Mouse (Mus musculus) left cerebral cortex, adult 2 months (tissue): ENCODE data around the gene Plekha6. TPM values are rescaled to one million over a fixed set of nuclear protein-coding genes. Genes with fewer than 3 reads are reported as not detected.

ENCODE experiments used
- DNase-seq, 2 experiments: peaks; one replicate each; pipeline ENCODE4 v3.0.0; 2021 to 2022; ENCODE audit warnings: low spot score in 2 of 2, mixed read lengths in 1 of 2; ENCODE audit errors: extremely low spot score in 1 of 2
- H3K27ac ChIP-seq: fragments of 200-600 bp; 2 replicates; pipeline ENCODE4 v1.8.1; 2022
- H3K4me3 ChIP-seq: fragments of 200-600 bp; 2 replicates; pipeline ENCODE4 v1.8.1; 2022
- CTCF ChIP-seq: fragments of 200-600 bp; IDR thresholded peaks from 2 replicates; pipeline ENCODE4 v1.8.1; 2022; ENCODE audit warnings: antibody characterized with exemption, mild to moderate bottlenecking, moderate library complexity
- intact Hi-C: fragments of 180-260 bp; cut with DNase I; formaldehyde crosslinking; loops from one replicate; pipeline ENCODE4 v1.15.1; 2025
- total RNA-seq, 2 experiments: library from RNA; stranded (reverse); gene quantifications; 2 replicates each; pipeline ENCODE4 v1.2.3; 2021

The Plekha6 gene
- total RNA-seq, 2 experiments from 2014 or later = 94.2 to 96.3 TPM

DNA sequence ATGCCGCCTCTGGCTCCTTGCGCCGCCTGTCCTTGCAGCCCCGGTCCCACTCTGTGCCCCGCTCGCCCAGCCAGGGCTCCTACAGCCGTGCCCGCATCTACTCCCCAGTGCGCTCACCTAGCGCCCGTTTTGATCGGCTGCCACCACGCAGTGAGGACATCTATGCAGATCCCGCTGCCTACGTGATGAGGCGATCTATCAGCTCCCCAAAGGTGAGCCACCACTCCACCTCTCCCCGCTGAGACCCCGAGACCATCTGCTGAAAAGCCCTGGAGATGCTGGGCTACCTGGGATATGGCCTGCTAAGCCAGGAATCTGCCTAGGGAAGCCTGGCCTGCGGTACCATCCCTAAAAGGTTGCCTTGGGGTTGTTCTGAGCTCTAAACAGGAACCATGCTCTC is 110.2 kb downstream of the Plekha6 start:
- no peak for DNase-seq
- Histone ChIP-seq H3K27ac (no peak overlapping the region), H3K4me3 (no peak overlapping the region)
- no peak for TF ChIP-seq CTCF
- intact Hi-C loops = no loop called here

DNA sequence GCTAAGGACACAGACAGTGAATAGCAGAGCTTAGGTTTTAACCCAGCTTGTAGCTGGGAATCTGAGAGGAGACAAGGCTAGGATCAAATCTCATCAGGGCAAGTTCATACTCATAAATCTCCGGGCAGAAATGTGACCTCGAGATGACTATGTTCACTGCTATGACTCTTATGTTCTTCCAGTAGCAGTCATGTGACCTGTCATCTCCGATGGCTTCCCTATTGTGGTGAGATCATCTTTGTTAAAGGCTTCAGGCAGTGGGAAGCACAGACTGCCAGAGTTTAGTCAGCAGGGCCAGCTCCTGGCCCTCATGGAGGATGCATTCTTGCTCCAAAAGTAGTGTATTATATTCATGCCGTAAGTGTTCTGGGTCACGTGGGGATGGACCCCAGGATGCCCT is 113.0 kb downstream of the Plekha6 start:
- no peak overlapping the region for H3K27ac ChIP-seq
- intact Hi-C loops = no loop called here
- TF ChIP-seq CTCF = no peak
- no peak for DNase-seq
- no peak overlapping the region for H3K4me3 ChIP-seq

- Histone ChIP-seq H3K4me3 (no peak overlapping the region), H3K27ac (no peak overlapping the region)
- TF ChIP-seq CTCF = no peak
- intact Hi-C loops = no loop called here
- DNase-seq = no peak
Observed at GRCm38 (mm10) chr1:133278539-133278938, 114.5 kb downstream of the Plekha6 start.

DNA sequence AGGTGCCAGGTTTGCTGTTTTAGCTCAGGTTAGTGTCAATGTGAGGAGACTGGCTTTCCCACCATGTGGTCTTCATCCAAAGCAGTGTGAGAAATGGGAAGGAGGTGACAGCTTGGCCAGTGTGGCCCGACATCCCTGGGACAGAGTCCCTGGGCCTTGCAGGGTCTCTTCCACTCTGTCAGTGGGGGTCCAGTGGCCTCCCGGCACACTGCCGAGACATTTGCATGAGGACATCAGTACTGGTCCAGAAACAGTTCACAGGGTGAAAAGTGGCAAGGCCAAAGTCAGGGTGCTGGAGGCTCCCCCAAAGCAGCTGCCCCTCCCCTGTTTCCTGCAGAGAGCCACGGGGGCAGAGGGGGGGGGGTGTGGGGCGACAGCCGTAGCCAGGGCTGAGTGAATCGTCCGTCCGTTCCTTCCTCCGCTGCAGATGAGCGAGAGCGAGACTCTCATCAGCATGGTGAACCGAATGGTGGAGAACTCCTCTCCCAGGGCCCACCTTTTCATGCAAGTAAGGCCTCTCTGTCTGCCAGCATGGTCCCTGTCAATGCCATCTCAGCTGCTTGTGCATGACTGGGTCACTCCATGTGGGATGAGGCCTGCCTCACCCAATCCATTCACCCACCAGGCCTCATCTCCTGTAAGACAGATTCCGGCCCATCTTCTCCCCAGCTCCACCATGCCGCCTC is 115.1 kb downstream of the Plekha6 start:
- DNase-seq = no peak
- H3K4me3 ChIP-seq = no peak overlapping the region
- TF ChIP-seq CTCF = no peak
- intact Hi-C loops = no loop called here
- H3K27ac ChIP-seq = no peak overlapping the region

GRCm38 (mm10) chr1:133279632-133280093 is 115.7 kb downstream of the Plekha6 start:
- intact Hi-C loops = no loop called here
- Histone ChIP-seq H3K27ac (no peak overlapping the region), H3K4me3 (no peak overlapping the region)
- DNase-seq = peak in 1 of 2 experiments; percentile 53
- TF ChIP-seq CTCF = no peak

- no peak for DNase-seq
- no peak for TF ChIP-seq CTCF
- intact Hi-C loops = no loop called here
- Histone ChIP-seq H3K4me3 (no peak overlapping the region), H3K27ac (no peak overlapping the region)
Observed at GRCm38 (mm10) chr1:133280537-133280936, 116.5 kb downstream of the Plekha6 start.

DNA sequence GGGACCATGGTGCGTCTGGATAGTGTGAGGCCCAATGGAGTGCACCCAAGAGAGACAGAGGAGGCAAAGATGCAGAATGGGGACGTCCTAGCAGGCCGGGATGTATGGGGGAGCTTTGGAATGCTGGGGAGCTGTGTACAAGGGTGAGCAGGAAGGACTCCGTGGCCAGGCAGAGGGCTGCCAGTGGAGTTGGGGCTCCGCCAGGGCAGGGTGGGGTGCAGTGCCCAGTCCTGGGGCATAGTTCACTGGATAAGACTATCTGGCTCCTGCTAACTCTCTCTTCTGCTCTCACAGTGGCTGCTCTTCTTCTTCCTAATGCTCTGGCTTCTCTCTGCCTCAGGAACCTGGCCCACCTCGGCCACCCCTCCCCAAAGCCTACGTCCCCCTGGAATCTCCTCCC is 121.9 kb downstream of the Plekha6 start:
- no peak for DNase-seq
- H3K4me3 ChIP-seq = no peak overlapping the region
- intact Hi-C loops = loop anchor here (5.0 kb wide), 1 partner anchor 104 kb away; no protein-coding TSS in a partner anchor
- peak overlapping the region; percentile 36; the same call in 1 of the 2 replicates for H3K27ac ChIP-seq
- TF ChIP-seq CTCF = no peak

- Histone ChIP-seq H3K4me3 (no peak overlapping the region), H3K27ac (peak overlapping the region; percentile 36)
- peak in 1 of 2 experiments; percentile 55 for DNase-seq
- TF ChIP-seq CTCF = no peak
- intact Hi-C loops = loop anchor here (5.0 kb wide), 1 partner anchor 105 kb away; no protein-coding TSS in a partner anchor
Observed at GRCm38 (mm10) chr1:133287051-133287450, 123.0 kb downstream of the Plekha6 start.

DNA sequence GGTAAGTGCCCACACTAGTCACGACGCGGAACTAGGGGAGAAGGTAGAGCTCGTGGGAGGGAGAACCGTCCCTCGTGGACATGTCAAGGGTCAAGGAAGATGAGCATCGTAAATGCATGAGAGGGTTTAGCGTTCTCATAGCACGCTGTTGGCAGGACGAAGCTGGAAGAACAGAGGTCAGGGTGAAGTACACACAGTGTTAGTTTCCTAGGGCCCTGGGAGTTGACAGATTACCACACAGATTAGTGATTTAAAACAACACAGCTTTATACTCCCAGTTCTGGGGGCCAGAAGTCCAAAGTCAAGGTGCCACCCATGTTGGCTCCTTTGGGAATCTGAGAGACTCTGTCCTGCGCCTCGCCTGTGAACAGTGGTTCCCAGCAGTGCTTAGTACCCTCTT is 123.9 kb downstream of the Plekha6 start:
- H3K27ac ChIP-seq = no peak overlapping the region
- intact Hi-C loops = loop anchor here (5.0 kb wide), 1 partner anchor 106 kb away; no protein-coding TSS in a partner anchor
- no peak for DNase-seq
- no peak overlapping the region for H3K4me3 ChIP-seq
- TF ChIP-seq CTCF = no peak

- H3K4me3 ChIP-seq = no peak overlapping the region
- intact Hi-C loops = no loop called here
- no peak overlapping the region for H3K27ac ChIP-seq
- no peak for TF ChIP-seq CTCF
- no peak for DNase-seq
Observed at GRCm38 (mm10) chr1:133291888-133292287, 127.9 kb downstream of the Plekha6 start.

DNA sequence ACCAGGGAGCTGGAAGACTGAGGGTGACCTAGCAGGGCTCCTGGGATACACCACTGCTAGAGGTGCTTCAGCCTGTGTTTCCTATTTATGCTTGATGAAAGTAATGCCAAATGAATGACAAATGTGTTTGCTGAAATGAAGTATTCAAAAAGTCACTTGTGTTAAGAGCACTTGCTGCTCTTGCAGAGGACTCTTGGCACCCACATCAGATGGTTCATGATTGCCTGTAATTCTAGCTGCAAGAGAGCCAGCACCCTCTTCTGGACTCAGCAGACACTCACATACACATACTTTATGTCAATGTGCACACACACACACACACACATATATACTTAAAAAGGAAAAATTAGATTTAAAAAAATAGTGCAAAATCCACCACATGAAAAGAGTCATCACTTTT is 128.6 kb downstream of the Plekha6 start:
- Histone ChIP-seq H3K27ac (no peak overlapping the region), H3K4me3 (no peak overlapping the region)
- TF ChIP-seq CTCF = no peak
- DNase-seq = no peak
- intact Hi-C loops = no loop called here

DNA sequence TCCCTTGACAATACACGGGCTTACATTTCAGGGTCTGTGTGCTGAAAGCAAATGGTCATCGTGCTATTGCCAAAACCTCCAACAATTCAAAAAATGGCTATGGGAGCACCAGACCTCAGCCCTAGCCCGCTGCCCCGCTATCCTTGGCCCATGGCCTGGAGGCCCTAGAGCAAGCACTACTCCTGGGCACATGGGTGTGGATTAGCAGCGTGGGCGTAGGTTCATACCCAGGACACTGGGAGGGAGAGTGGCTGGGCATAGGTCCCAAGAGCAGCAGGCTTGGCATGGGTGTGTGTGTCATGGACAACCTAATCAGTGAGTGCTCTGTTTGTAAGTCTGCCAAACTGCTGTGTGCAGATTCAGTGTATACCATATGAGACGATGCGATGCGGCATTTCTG is 132.4 kb downstream of the Plekha6 start:
- H3K27ac ChIP-seq = no peak overlapping the region
- TF ChIP-seq CTCF = no peak
- no peak for DNase-seq
- intact Hi-C loops = no loop called here
- no peak overlapping the region for H3K4me3 ChIP-seq

GRCm38 (mm10) chr1:133298816-133299215 is 134.8 kb downstream of the Plekha6 start:
- intact Hi-C loops = no loop called here
- Histone ChIP-seq H3K4me3 (no peak overlapping the region), H3K27ac (peak overlapping the region; percentile 40)
- peak; percentile 31 to 57 for DNase-seq
- no peak for TF ChIP-seq CTCF
